In genomic region chr3:38436596-38436995, GRCm38 (mm10) we compare ENCODE assay signal across 12 mouse cellular contexts.
"Had no signal": no experiment of that assay in that cellular context is flagged by ENCODE, and none has a peak within 500 bp of the region (broad histone marks: within the 10 kb centered on the region; RNA-seq: fewer than 3 reads in every experiment).

No protein-coding gene starts in this region.

- DNase-seq: gastrocnemius, adult 2 months; gastrocnemius, postnatal 10 days; gastrocnemius, postnatal 36 days; heart, adult 18-20 months; heart, postnatal 10 days; heart, postnatal 4 days; kidney, adult 18-20 months; kidney, adult 8-10 months; kidney, postnatal 10 days; kidney, postnatal 25 days; kidney, postnatal 4 days; liver had no signal
